Mouse (Mus musculus): Measurements from ENCODE around the gene Cep83. TPM values are rescaled to one million over a fixed set of nuclear protein-coding genes. Genes with fewer than 3 reads are reported as not detected.
"Not testable (repeated sequence)": the region's sequence is repeated elsewhere in the genome, so short reads cannot be mapped to it uniquely, and the experiment has no call there.

Gene Cep83
- polyA plus RNA-seq, 1 experiment from 2014 or later, result 18.5 TPM

DNA sequence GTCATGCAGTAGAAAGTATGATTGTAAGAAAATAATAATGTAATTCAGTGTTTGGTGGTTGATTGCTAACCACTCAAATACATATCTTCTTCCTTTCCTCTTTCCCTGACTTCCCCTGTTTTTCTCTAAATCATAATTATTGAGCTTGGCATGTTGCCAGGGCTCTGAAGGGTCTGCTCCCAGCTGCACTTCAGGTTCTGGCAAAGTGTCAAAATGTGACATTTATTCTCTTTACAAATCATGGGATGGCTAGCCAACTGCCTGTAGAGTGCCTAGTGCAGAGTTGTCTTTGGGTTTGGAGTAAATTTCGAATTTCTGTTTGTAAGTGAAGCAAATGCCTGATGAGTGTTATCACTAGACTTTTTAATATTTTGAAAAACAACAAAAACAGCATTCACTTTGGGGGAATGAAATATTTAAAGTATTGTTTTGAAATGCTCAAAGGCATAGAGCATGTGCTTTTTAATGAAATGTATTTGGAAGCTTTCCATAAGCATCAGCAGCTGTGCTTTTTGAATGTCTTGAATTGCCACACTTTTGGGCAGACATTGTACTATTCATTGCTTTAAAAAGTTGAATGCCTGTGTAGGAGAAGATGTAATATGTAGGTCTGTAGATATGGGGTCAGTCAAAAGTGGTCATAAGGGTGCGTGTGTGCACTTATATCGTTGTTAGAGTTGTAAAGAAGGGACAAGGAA, 21.3 kb downstream of the Cep83 start:
- DNase-seq (ENCODE audit: extremely low spot score, low spot score), result no peak
- Histone ChIP-seq H3K27me3 (ENCODE audit: poor library complexity, severe bottlenecking) (no peaks in the 10 kb centered on the region), H3K27ac (no peak overlapping the region), H3K36me3 (replicated peaks) (peaks cover 10% of the 10 kb centered on the region), H3K9me3 (peaks cover 6% of the 10 kb centered on the region), H3K4me1 (peaks cover 5% of the 10 kb centered on the region; the same call in 1 of the 2 replicates), H3K4me3 (no peak overlapping the region)
- WGBS, result 94% methylated on average over 3 of the region's 3 CpGs

DNA sequence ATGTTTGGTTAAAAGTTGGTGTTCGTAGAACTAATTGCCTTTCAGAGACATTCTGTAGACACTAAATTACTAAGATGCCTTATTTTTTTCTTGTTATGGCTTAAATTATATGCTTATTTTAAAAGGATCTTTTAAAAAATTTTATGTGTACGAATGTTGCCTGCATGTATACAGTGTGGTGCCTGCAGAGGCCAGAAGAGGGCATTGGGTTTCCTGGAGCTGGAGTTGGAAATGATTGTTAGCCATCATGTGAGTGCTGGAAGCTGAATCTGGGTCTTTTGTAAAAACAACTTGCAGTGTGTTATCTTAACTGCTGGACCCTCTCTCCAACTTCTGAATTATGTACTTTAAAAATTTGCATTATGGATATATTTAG, 21.9 kb downstream of the Cep83 start:
- no peak overlapping the region for H3K27ac ChIP-seq
- WGBS, result 96% methylated on average over 2 of the region's 2 CpGs
- no peak overlapping the region for H3K4me3 ChIP-seq
- H3K4me1 ChIP-seq, result peaks cover 5% of the 10 kb centered on the region; the same call in 1 of the 2 replicates
- H3K27me3 ChIP-seq (ENCODE audit: poor library complexity, severe bottlenecking), result no peaks in the 10 kb centered on the region
- H3K36me3 ChIP-seq (replicated peaks), result peaks cover 10% of the 10 kb centered on the region
- peaks cover 6% of the 10 kb centered on the region for H3K9me3 ChIP-seq
- no peak for DNase-seq (ENCODE audit: extremely low spot score, low spot score)

DNA sequence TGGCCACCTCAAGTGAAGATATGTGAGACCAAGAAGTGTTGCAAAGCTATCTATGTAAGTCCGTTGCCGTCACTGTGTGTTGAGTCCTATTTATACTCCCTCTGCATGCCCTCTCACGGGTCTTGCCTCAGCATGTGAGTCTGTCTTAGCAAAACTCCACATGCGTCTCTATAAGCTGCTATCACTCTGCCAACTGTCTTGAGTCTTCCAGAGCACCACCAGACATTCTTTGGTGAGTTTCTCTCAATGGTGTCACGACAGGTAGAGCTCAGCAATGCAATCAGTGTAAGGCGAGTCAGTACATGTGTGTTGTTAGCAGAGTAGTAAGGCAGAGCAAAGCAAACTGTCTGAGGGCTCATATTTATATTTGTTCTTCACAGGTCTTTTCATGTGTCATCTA, 31.8 kb downstream of the Cep83 start:
- Histone ChIP-seq H3K27ac (no peak overlapping the region), H3K4me1 (no peaks in the 10 kb centered on the region), H3K9me3 (no peaks in the 10 kb centered on the region), H3K4me3 (no peak overlapping the region), H3K36me3 (replicated peaks) (peaks cover 22% of the 10 kb centered on the region), H3K27me3 (ENCODE audit: poor library complexity, severe bottlenecking) (no peaks in the 10 kb centered on the region)
- 93% methylated on average over 6 of the region's 6 CpGs for whole genome bisulfite sequencing
- DNase-seq (ENCODE audit: extremely low spot score, low spot score), result no peak

DNA sequence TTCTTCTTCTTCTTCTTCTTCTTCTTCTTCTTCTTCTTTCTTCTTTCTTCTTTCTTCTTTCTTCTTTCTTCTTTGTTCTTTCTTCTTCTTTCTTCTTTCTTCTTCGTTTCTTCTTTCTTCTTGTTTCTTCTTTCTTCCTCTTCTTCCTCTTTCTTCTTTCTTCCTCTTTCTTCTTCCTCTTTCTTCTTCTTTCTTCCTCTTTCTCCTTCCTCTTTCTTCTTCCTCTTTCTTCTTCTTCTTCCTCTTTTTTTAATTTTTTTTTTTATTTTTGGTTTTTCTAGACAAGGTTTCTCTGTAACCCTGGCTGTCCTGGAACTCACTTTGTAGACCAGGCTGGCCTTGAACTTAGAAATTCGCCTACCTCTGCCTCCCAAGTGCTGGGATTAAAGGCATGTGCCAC, 39.6 kb downstream of the Cep83 start:
- WGBS, result 84% methylated on average over 2 of the region's 2 CpGs
- H3K9me3 ChIP-seq; H3K4me3 ChIP-seq; DNase-seq (ENCODE audit: extremely low spot score, low spot score); H3K27me3 ChIP-seq (ENCODE audit: poor library complexity, severe bottlenecking); H3K27ac ChIP-seq; H3K4me1 ChIP-seq: not testable (repeated sequence)
- H3K36me3 ChIP-seq (replicated peaks), result peaks cover 25% of the 10 kb centered on the region

DNA sequence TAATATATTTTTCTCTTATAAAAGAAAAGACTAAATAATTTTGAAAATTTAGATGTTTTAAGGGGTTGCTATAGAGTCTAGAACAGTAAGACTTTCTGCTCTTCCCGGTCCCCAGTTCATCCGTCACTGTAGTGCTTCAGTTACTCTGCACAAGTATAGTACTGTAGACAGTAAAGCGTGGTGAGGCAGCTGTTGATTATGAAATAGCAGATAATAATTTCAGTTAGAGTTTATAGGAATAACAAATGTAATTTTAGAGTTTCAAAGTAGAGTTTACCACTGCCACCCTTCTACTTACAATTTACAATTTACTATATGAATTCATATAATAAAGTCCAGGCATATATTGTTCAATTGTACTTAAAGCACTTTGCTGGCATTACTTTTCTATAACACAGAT, 42.0 kb downstream of the Cep83 start:
- no peak overlapping the region for H3K4me3 ChIP-seq
- H3K4me1 ChIP-seq, result no peaks in the 10 kb centered on the region
- H3K36me3 ChIP-seq (replicated peaks), result peaks cover 19% of the 10 kb centered on the region
- DNase-seq (ENCODE audit: extremely low spot score, low spot score), result no peak
- no peaks in the 10 kb centered on the region for H3K9me3 ChIP-seq
- WGBS, result 98% methylated on average over 3 of the region's 3 CpGs
- H3K27ac ChIP-seq, result no peak overlapping the region
- H3K27me3 ChIP-seq (ENCODE audit: poor library complexity, severe bottlenecking), result no peaks in the 10 kb centered on the region

DNA sequence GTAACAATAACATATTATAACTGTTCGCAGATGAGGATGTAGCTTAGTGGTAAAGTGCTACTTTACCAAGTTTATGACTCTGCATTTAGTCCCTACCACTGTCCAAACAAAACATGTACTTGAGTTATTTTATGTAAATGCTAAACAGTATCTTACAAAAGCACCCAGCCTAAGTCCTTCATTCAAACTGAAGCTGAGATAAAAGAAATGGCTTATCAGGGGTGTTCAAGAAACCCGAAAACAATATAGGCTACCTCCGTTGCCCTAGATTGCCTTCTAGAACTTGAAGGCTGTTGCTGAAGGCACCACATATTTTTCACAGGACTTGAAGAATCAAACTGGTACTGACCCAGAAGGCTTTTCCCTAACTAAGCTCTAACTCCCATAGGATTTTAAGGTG, 46.4 kb downstream of the Cep83 start:
- Histone ChIP-seq H3K36me3 (replicated peaks) (no peaks in the 10 kb centered on the region), H3K4me3 (no peak overlapping the region), H3K27me3 (ENCODE audit: poor library complexity, severe bottlenecking) (no peaks in the 10 kb centered on the region), H3K27ac (no peak overlapping the region), H3K4me1 (0 out of 2 replicates have a peak, but pooled peaks cover 6% of the 10 kb centered on the region), H3K9me3 (no peaks in the 10 kb centered on the region)
- DNase-seq (ENCODE audit: extremely low spot score, low spot score), result no peak
- 95% methylated on average over 3 of the region's 3 CpGs for WGBS

DNA sequence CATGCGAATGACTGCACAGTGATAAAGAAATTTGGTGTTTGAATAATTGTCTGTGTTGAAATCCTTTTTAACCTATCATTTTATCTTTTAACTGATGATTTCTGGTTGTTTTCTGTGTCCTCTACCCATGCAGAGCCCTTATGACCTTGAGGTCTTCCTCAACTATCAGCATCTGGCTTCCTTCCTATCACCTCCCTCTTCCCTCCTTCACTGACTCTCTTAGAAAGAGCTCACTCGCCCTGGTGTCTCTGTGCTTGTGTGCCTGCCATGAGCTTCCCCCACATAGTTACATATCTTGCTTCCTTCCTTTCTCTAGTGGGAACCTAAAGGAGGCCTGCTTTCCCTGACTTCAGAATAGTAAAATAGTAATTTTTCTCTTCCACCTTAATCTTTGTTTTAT, 51.8 kb downstream of the Cep83 start:
- no peak for DNase-seq (ENCODE audit: extremely low spot score, low spot score)
- H3K27ac ChIP-seq, result no peak overlapping the region
- no peaks in the 10 kb centered on the region for H3K9me3 ChIP-seq
- peaks cover 15% of the 10 kb centered on the region for H3K36me3 ChIP-seq (replicated peaks)
- 0 out of 2 replicates have a peak, but pooled peaks cover 6% of the 10 kb centered on the region for H3K4me1 ChIP-seq
- H3K27me3 ChIP-seq (ENCODE audit: poor library complexity, severe bottlenecking), result no peaks in the 10 kb centered on the region
- no peak overlapping the region for H3K4me3 ChIP-seq
- WGBS, result 91% methylated on average over 2 of the region's 2 CpGs

DNA sequence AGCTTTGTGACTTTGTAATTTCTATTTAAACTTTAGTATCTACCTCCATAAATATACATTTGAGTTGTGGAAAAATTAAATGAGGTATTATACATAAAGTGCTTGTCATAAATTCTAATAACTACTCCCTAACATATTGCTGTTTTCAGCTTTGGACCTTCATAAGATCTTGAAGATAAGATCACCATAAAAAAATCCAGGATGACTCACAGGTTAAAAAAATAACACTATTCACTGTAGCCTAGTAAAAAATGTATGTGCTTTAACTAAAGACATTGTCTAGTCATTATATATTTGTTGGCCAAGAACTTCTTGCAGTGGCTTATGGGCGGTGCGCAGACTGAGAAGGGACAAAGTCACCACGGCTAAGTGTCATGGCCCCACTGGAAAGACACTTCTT, 53.0 kb downstream of the Cep83 start:
- 0 out of 2 replicates have a peak, but pooled peaks cover 6% of the 10 kb centered on the region for H3K4me1 ChIP-seq
- 95% methylated on average over 3 of the region's 3 CpGs for WGBS
- H3K36me3 ChIP-seq (replicated peaks), result peaks cover 15% of the 10 kb centered on the region
- no peaks in the 10 kb centered on the region for H3K9me3 ChIP-seq
- DNase-seq (ENCODE audit: extremely low spot score, low spot score), result no peak
- no peaks in the 10 kb centered on the region for H3K27me3 ChIP-seq (ENCODE audit: poor library complexity, severe bottlenecking)
- H3K27ac ChIP-seq, result no peak overlapping the region
- no peak overlapping the region for H3K4me3 ChIP-seq

DNA sequence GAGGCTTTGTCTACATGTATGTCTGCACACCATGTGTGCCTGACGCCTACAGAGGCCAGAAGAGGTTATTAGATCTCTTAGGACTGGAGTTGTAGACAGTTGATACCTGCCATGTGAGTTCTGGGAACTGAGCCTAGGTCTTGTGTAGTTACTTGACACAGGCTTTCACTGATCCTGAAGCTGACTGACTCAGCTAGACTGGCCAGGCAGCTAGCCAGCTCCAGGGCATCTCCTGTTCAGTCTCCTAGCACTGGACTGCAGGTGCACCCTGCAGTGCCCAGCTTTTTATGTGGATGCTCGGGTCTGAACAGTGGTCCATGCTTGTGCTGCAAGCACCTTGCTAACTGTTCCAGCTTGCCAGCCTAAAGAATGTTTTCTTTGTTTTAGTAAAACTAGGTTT, 58.6 kb downstream of the Cep83 start:
- WGBS, result 84% methylated on average over 2 of the region's 2 CpGs
- no peaks in the 10 kb centered on the region for H3K4me1 ChIP-seq
- H3K4me3 ChIP-seq, result no peak overlapping the region
- no peaks in the 10 kb centered on the region for H3K27me3 ChIP-seq (ENCODE audit: poor library complexity, severe bottlenecking)
- H3K36me3 ChIP-seq (replicated peaks), result peaks cover 35% of the 10 kb centered on the region
- DNase-seq (ENCODE audit: extremely low spot score, low spot score), result no peak
- H3K9me3 ChIP-seq, result no peaks in the 10 kb centered on the region
- no peak overlapping the region for H3K27ac ChIP-seq

DNA sequence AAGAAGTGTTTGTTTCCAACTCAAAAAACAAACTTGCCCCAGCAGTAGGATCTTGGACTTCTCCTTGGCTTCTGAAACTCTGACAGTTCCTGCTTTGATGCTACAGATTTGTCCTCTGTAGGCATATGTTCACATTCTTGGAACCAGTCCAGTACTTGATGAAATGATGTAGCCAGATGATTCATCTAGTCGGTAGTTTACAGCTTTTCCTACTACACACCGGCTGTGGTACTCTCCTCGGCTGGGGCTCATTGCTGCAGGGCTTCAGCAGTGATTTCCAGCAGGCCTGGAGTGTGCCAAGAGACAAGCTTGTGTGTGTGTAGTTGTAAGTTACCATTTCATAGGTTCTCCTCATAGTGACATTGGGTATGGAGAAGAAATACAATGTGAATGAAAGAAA, 83.0 kb downstream of the Cep83 start:
- Histone ChIP-seq H3K9me3 (no peaks in the 10 kb centered on the region), H3K27me3 (ENCODE audit: poor library complexity, severe bottlenecking) (no peaks in the 10 kb centered on the region), H3K4me1 (no peaks in the 10 kb centered on the region), H3K36me3 (replicated peaks) (peaks cover 12% of the 10 kb centered on the region), H3K4me3 (no peak overlapping the region), H3K27ac (no peak overlapping the region)
- 89% methylated on average over 3 of the region's 3 CpGs for WGBS
- no peak for DNase-seq (ENCODE audit: extremely low spot score, low spot score)

DNA sequence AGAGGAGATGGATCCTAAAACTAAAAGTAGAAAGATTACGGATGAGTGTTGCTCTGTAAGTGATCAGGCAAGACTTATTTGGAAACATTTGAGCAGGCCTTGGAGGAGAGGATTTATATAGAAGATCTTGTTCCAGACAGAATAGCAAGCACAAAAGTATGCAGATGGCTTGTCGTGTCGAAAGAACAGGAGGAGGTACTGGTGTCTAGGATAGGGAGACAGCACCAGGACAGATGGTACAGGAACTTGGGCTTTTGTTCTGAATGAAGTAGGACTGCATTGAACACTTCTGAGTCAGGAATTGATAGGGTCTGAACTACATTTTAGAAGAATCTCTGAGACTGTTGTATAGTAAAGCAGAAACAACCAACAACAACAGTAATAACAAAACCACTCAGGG, 89.1 kb downstream of the Cep83 start:
- Histone ChIP-seq H3K36me3 (replicated peaks) (peaks cover 24% of the 10 kb centered on the region), H3K9me3 (no peaks in the 10 kb centered on the region), H3K4me1 (no peaks in the 10 kb centered on the region), H3K27me3 (ENCODE audit: poor library complexity, severe bottlenecking) (no peaks in the 10 kb centered on the region), H3K4me3 (no peak overlapping the region), H3K27ac (no peak overlapping the region)
- 89% methylated on average over 3 of the region's 3 CpGs for WGBS
- DNase-seq (ENCODE audit: extremely low spot score, low spot score), result no peak

DNA sequence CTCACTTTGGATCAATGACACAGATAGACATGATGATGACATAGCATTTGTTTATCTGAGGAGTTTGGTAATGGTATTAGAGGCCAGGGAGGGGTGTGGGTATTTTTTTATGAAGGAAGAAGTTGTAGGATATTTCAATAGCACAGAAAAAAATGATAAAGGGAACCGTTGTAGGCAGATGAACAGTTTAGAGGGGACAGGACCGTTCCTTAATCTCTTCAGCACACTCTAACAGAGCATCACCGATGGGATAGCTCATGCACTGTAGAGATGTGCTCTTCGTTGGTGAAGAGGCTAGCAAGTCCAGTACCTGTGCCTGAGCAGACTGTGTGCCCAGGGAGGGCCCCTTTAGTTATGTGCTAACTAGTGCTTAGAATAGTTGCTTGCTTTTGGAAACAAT, 90.9 kb downstream of the Cep83 start:
- Histone ChIP-seq H3K27me3 (ENCODE audit: poor library complexity, severe bottlenecking) (no peaks in the 10 kb centered on the region), H3K9me3 (no peaks in the 10 kb centered on the region), H3K4me3 (no peak overlapping the region), H3K36me3 (replicated peaks) (peaks cover 24% of the 10 kb centered on the region), H3K27ac (no peak overlapping the region), H3K4me1 (no peaks in the 10 kb centered on the region)
- WGBS, result 95% methylated on average over 4 of the region's 4 CpGs
- DNase-seq (ENCODE audit: extremely low spot score, low spot score), result no peak

DNA sequence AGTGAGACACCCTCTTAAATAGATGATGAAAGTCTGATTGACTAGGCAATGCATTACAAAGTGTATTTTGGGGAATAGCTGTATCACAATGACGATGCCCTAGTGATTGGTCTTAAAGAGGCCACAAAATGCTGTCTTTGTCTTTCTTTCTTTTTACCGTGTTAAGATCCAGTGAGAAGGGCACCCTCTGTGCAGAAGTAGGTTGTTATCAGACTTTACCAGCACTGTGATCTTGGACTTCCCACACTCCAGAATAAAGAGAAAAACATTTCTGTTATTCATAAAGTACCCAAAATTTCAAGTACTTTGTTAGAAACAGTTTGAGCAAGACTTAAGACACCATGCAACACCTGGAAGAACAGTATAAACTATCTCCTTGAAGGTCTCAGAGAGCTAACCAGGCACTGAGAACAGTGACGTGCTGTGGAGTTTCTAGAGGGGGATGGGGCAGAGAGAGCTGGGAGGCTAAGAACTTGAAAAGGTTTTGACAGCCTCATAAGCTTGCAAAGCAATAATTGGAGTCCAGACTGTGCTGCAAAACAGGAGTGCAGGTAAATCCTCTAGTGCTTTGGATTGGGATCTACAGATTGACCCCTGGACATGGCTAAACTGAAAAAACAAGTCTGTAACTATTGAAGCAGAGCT, 92.3 kb downstream of the Cep83 start:
- H3K9me3 ChIP-seq, result no peaks in the 10 kb centered on the region
- no peak for DNase-seq (ENCODE audit: extremely low spot score, low spot score)
- no peak overlapping the region for H3K27ac ChIP-seq
- no peaks in the 10 kb centered on the region for H3K4me1 ChIP-seq
- H3K36me3 ChIP-seq (replicated peaks), result peaks cover 24% of the 10 kb centered on the region
- H3K4me3 ChIP-seq, result no peak overlapping the region
- no peaks in the 10 kb centered on the region for H3K27me3 ChIP-seq (ENCODE audit: poor library complexity, severe bottlenecking)
- WGBS, result 87% methylated on average over 3 of the region's 3 CpGs
